Mouse (Mus musculus): Measurements from ENCODE around the gene Scd4. TPM values are rescaled to one million over a fixed set of nuclear protein-coding genes. Genes with fewer than 3 reads are reported as not detected.
"Not testable (repeated sequence)": the region's sequence is repeated elsewhere in the genome, so short reads cannot be mapped to it uniquely, and the experiment has no call there.

The Scd4 gene
- total RNA-seq, 2 experiments from 2014 or later, result 13.1 to 14.0 TPM

- intact Hi-C loops (cut with DNase I), result no loop called here
- DNase-seq, result peak; percentile 88 to 91
Measured at GRCm38 (mm10) chr19:44314327-44314759, 18.5 kb upstream of the Scd4 start.

- peak; percentile 52 to 68 for DNase-seq
- intact Hi-C loops (cut with DNase I), result no loop called here
Measured at GRCm38 (mm10) chr19:44314871-44315414, 17.9 kb upstream of the Scd4 start.

- no peak for DNase-seq
- intact Hi-C loops (cut with DNase I), result no loop called here
Measured at GRCm38 (mm10) chr19:44316752-44317315, 16.1 kb upstream of the Scd4 start.

GRCm38 (mm10) chr19:44317391-44317790, 15.5 kb upstream of the Scd4 start:
- no peak for DNase-seq
- intact Hi-C loops (cut with DNase I), result no loop called here

GRCm38 (mm10) chr19:44318545-44318944, 14.3 kb upstream of the Scd4 start:
- intact Hi-C loops (cut with DNase I), result no loop called here
- no peak for DNase-seq

- intact Hi-C loops (cut with DNase I), result no loop called here
Measured at GRCm38 (mm10) chr19:44320316-44320715, 12.6 kb upstream of the Scd4 start.

GRCm38 (mm10) chr19:44321201-44321600, 11.7 kb upstream of the Scd4 start:
- intact Hi-C loops (cut with DNase I), result no loop called here
- DNase-seq, result no peak

More at GRCm38 (mm10) chr19:44320316-44320715, 12.6 kb upstream of the Scd4 start:
- no peak for DNase-seq

- intact Hi-C loops (cut with DNase I), result no loop called here
- no peak for DNase-seq
Measured at GRCm38 (mm10) chr19:44321631-44322030, 11.3 kb upstream of the Scd4 start.

GRCm38 (mm10) chr19:44329566-44329965, 3.3 kb upstream of the Scd4 start:
- intact Hi-C loops (cut with DNase I), result no loop called here
- no peak for DNase-seq

- DNase-seq; intact Hi-C loops (cut with DNase I): not testable (repeated sequence)
Measured at GRCm38 (mm10) chr19:44331128-44331527, 1.8 kb upstream of the Scd4 start.

GRCm38 (mm10) chr19:44331911-44332310, 981 bp upstream of the Scd4 start:
- DNase-seq, result no peak

GRCm38 (mm10) chr19:44332326-44332725, 566 bp upstream of the Scd4 start:
- no peak for DNase-seq
- intact Hi-C loops (cut with DNase I), result no loop called here

More at GRCm38 (mm10) chr19:44331911-44332310, 981 bp upstream of the Scd4 start:
- intact Hi-C loops (cut with DNase I), result no loop called here

GRCm38 (mm10) chr19:44333991-44334390, 1.1 kb downstream of the Scd4 start:
- intact Hi-C loops (cut with DNase I), result no loop called here
- DNase-seq, result no peak

GRCm38 (mm10) chr19:44335876-44336662, 3.2 kb downstream of the Scd4 start:
- intact Hi-C loops (cut with DNase I), result no loop called here
- DNase-seq, result no peak

- DNase-seq, result no peak
- intact Hi-C loops (cut with DNase I), result no loop called here
Measured at GRCm38 (mm10) chr19:44349689-44350088, 16.8 kb downstream of the Scd4 start.

GRCm38 (mm10) chr19:44351756-44352155, 18.9 kb downstream of the Scd4 start:
- intact Hi-C loops (cut with DNase I), result no loop called here
- no peak for DNase-seq

- intact Hi-C loops (cut with DNase I), result no loop called here
- DNase-seq, result no peak
Measured at GRCm38 (mm10) chr19:44358700-44359099, 25.8 kb downstream of the Scd4 start.

- DNase-seq, result peak; percentile 55 to 76
- intact Hi-C loops (cut with DNase I), result loop anchor here (10.0 kb wide), 1 partner anchor 119 kb away; no protein-coding TSS in a partner anchor
Measured at GRCm38 (mm10) chr19:44363529-44363928, 30.6 kb downstream of the Scd4 start.

- DNase-seq, result no peak
- intact Hi-C loops (cut with DNase I), result loop anchor here (10.0 kb wide), 1 partner anchor 119 kb away; no protein-coding TSS in a partner anchor
Measured at GRCm38 (mm10) chr19:44364029-44364428, 31.1 kb downstream of the Scd4 start.

GRCm38 (mm10) chr19:44365733-44366132, 32.8 kb downstream of the Scd4 start:
- intact Hi-C loops (cut with DNase I), result loop anchor here (10.0 kb wide), 1 partner anchor 121 kb away; no protein-coding TSS in a partner anchor
- no peak for DNase-seq

GRCm38 (mm10) chr19:44367076-44367475, 34.2 kb downstream of the Scd4 start:
- intact Hi-C loops (cut with DNase I), result loop anchor here (10.0 kb wide), 1 partner anchor 122 kb away; no protein-coding TSS in a partner anchor
- DNase-seq, result not testable (repeated sequence)
